Mouse (Mus musculus) forebrain, embryonic 16.5 days (tissue): Measurements from ENCODE around the gene Macc1. TPM values are rescaled to one million over a fixed set of nuclear protein-coding genes. Genes with fewer than 3 reads are reported as not detected.

ENCODE experiments used
- polyA plus RNA-seq: library from polyadenylated mRNA; unstranded; fragments of >200 nt; fragmentation: Nextera tagmentation; extraction: Ambion mirVana; gene quantifications from 2 replicates; pipeline ENCODE4 v1.2.1, GENCODE M21; 2015

Macc1 gene
- polyA plus RNA-seq, 1 experiment from 2014 or later: not detected

Other genes starting within 250 kb of the Macc1 start
- 10.2 and 11.9 TPM in 2 replicates for gene Itgb8, start 75.5 kb upstream of the Macc1 start, polyA plus RNA-seq